7 mouse cellular contexts compared by ENCODE assay signal in genomic region chr7:27732508-27732907, GRCm38 (mm10). TPM values are rescaled to one million over a fixed set of nuclear protein-coding genes. Genes with fewer than 3 reads are reported as not detected.
DNase-seq lines count a peak whose midpoint lies in the region; ATAC-seq lines count a peak whose summit lies in the region.

No protein-coding gene starts in this region.

- intact Hi-C loops in left cerebral cortex, postnatal 14 days (cut with DNase I): no loop called here

- H3K27ac ChIP-seq in neural tube, embryonic 11.5 days (ENCODE audit: low read depth, low read length): peak overlapping the region; percentile 97; the same call in 1 of the 2 replicates
- peak overlapping the region; percentile 99 for H3K27ac ChIP-seq in forebrain, embryonic 16.5 days (ENCODE audit: low read length)
- H3K27ac ChIP-seq in liver, embryonic 15.5 days (replicated peaks): no peak overlapping the region

- H3K4me1 ChIP-seq in neural tube, embryonic 11.5 days (ENCODE audit: control insufficient read depth, insufficient read depth, low read length): peaks cover 8% of the 10 kb centered on the region
- peaks cover 37% of the 10 kb centered on the region for H3K4me1 ChIP-seq in forebrain, embryonic 16.5 days (replicated peaks; ENCODE audit: control insufficient read depth, insufficient read depth, low read length)
- peaks cover 21% of the 10 kb centered on the region for H3K4me1 ChIP-seq in liver, embryonic 15.5 days (replicated peaks)

- peak overlapping the region; percentile 89 for H3K9ac ChIP-seq in neural tube, embryonic 11.5 days (ENCODE audit: low read length)
- peak overlapping the region; percentile 82 for H3K9ac ChIP-seq in forebrain, embryonic 16.5 days (replicated peaks; ENCODE audit: low read depth, low read length)
- H3K9ac ChIP-seq in liver, embryonic 15.5 days: no peak overlapping the region

- WGBS in neural tube, embryonic 11.5 days: 70% methylated on average over 6 of the region's 6 CpGs
- 44% methylated on average over 6 of the region's 6 CpGs for WGBS in forebrain, embryonic 16.5 days
- WGBS in liver, embryonic 15.5 days (ENCODE audit: insufficient replicate concordance): 83% methylated on average over 6 of the region's 6 CpGs

- H3K4me3 ChIP-seq in neural tube, embryonic 11.5 days (ENCODE audit: low read depth, low read length): peak overlapping the region; percentile 80
- peak overlapping the region; percentile 68 for H3K4me3 ChIP-seq in forebrain, embryonic 16.5 days (replicated peaks; ENCODE audit: low read length)
- H3K4me3 ChIP-seq in liver, embryonic 15.5 days (replicated peaks): no peak overlapping the region

- no peaks in the 10 kb centered on the region for H3K36me3 ChIP-seq in neural tube, embryonic 11.5 days (ENCODE audit: control insufficient read depth, insufficient read depth, low read length)
- H3K36me3 ChIP-seq in forebrain, embryonic 16.5 days (ENCODE audit: control insufficient read depth, insufficient read depth): no peaks in the 10 kb centered on the region
- H3K36me3 ChIP-seq in liver, embryonic 15.5 days (replicated peaks): no peaks in the 10 kb centered on the region

- no peaks in the 10 kb centered on the region for H3K9me3 ChIP-seq in neural tube, embryonic 11.5 days (ENCODE audit: control insufficient read depth, low read length)
- no peaks in the 10 kb centered on the region for H3K9me3 ChIP-seq in forebrain, embryonic 16.5 days (ENCODE audit: control insufficient read depth, low read length)
- H3K9me3 ChIP-seq in liver, embryonic 15.5 days (replicated peaks): no peaks in the 10 kb centered on the region

- peak overlapping the region; percentile 66 for H3K4me2 ChIP-seq in neural tube, embryonic 11.5 days (ENCODE audit: low read depth)
- peak overlapping the region; percentile 83 for H3K4me2 ChIP-seq in forebrain, embryonic 16.5 days (ENCODE audit: low read length)
- peak overlapping the region; percentile 88 for H3K4me2 ChIP-seq in liver, embryonic 15.5 days

- DNase-seq in neural tube, embryonic 11.5 days (ENCODE audit: low spot score): no peak
- DNase-seq in neural tube, embryonic 10.5 days (ENCODE audit: extremely low spot score, low spot score): no peak
- DNase-seq in retina, postnatal 1 day: no peak
- DNase-seq in left cerebral cortex, postnatal 14 days (ENCODE audit: low spot score in 2 of 2): no peak
- DNase-seq in cerebellum, postnatal 25 days: no peak

- H3K27me3 ChIP-seq in neural tube, embryonic 11.5 days (ENCODE audit: control insufficient read depth, insufficient read depth, low read length): no peaks in the 10 kb centered on the region
- no peaks in the 10 kb centered on the region for H3K27me3 ChIP-seq in forebrain, embryonic 16.5 days (replicated peaks; ENCODE audit: control insufficient read depth, insufficient read depth, low read length)
- no peaks in the 10 kb centered on the region for H3K27me3 ChIP-seq in liver, embryonic 15.5 days

- ATAC-seq in neural tube, embryonic 11.5 days (ENCODE audit: insufficient read depth, low FRiP score, low TSS enrichment): no peak
- ATAC-seq in forebrain, embryonic 16.5 days: no peak
- ATAC-seq in liver, embryonic 15.5 days (ENCODE audit: insufficient read depth): no peak

RNA-seq across cellular contexts. Expression of gene Zfp60, which starts 1.3 kb away (rescaled TPM):
- 83.7 and 84.7 TPM in 2 replicates for polyA plus RNA-seq in neural tube, embryonic 11.5 days (2014; fragmentation: Nextera tagmentation; extraction: Ambion mirVana)
- 132 and 133 TPM in 2 replicates for polyA plus RNA-seq in forebrain, embryonic 16.5 days (2015; fragmentation: Nextera tagmentation; extraction: Ambion mirVana)
- polyA plus RNA-seq in liver, embryonic 15.5 days (2015; fragmentation: Nextera tagmentation; extraction: Ambion mirVana): 4.8 and 5.0 TPM in 2 replicates
- 10 to 100 TPM; 33.7 to 34.4 TPM for total RNA-seq in left cerebral cortex, postnatal 14 days (2021)

RNA-seq across cellular contexts. Expression of gene Zfp607b, which starts 43.4 kb away (rescaled TPM):
- 5.0 and 6.1 TPM in 2 replicates for polyA plus RNA-seq in neural tube, embryonic 11.5 days (2014; fragmentation: Nextera tagmentation; extraction: Ambion mirVana)
- polyA plus RNA-seq in forebrain, embryonic 16.5 days (2015; fragmentation: Nextera tagmentation; extraction: Ambion mirVana): 13.8 and 14.5 TPM in 2 replicates
- polyA plus RNA-seq in liver, embryonic 15.5 days (2015; fragmentation: Nextera tagmentation; extraction: Ambion mirVana): 0.38 and 0.91 TPM in 2 replicates
- 1 to 10 TPM; 8.0 to 8.1 TPM for total RNA-seq in left cerebral cortex, postnatal 14 days (2021)

RNA-seq across cellular contexts. Expression of gene Map3k10, which starts 58.1 kb away (rescaled TPM):
- polyA plus RNA-seq in neural tube, embryonic 11.5 days (2014; fragmentation: Nextera tagmentation; extraction: Ambion mirVana): 9.0 and 12.5 TPM in 2 replicates
- polyA plus RNA-seq in forebrain, embryonic 16.5 days (2015; fragmentation: Nextera tagmentation; extraction: Ambion mirVana): 10.6 and 14.3 TPM in 2 replicates
- 1.5 TPM in 2 replicates for polyA plus RNA-seq in liver, embryonic 15.5 days (2015; fragmentation: Nextera tagmentation; extraction: Ambion mirVana)
- total RNA-seq in left cerebral cortex, postnatal 14 days (2021): 100 to 1,000 TPM; 228 to 233 TPM

Comparison
In these comparisons a context has a peak if more than half of its experiments do, and no peak if none do; other contexts are left out.
1. RNA of gene Zfp60, which starts 1.3 kb away (polyA plus RNA-seq): 132 to 133 TPM in forebrain, embryonic 16.5 days and 83.7 to 84.7 TPM in neural tube, embryonic 11.5 days; 4.8 to 5.0 TPM in liver, embryonic 15.5 days; every median in the first group is over 10 times any median in the second.
2. Peak in every context shown above with its lines, with median percentiles within 50 percentile points of each other: H3K4me2 ChIP-seq.